Mouse (Mus musculus) neural tube, embryonic 12.5 days (tissue): ENCODE data around the gene Zc3h12c. TPM values are rescaled to one million over a fixed set of nuclear protein-coding genes. Genes with fewer than 3 reads are reported as not detected.
"Not testable (repeated sequence)": the region's sequence is repeated elsewhere in the genome, so short reads cannot be mapped to it uniquely, and the experiment has no call there.

ENCODE experiments used
- ATAC-seq: fragments of 200-750 bp; cut with Nextera tagmentation; 2 replicates; pipeline ENCODE4 v1.8.0; 2017; ENCODE audit warnings: low read depth, mild to moderate bottlenecking, moderate TSS enrichment, moderate library complexity; ENCODE audit not compliant: low FRiP score
- H3K27ac ChIP-seq: fragments of 300-500 bp; sonication (generic); 2 replicates; pipeline ENCODE4 v1.5.1; 2016
- H3K27me3 ChIP-seq: fragments of 300-500 bp; sonication (generic); replicated peaks from 2 replicates; pipeline ENCODE4 v1.6.1; 2016; ENCODE audit warnings: mild to moderate bottlenecking
- H3K36me3 ChIP-seq: fragments of 300-500 bp; sonication (generic); 2 replicates; pipeline ENCODE4 v1.6.1; 2016; ENCODE audit warnings: mild to moderate bottlenecking
- H3K4me1 ChIP-seq: fragments of 300-500 bp; sonication (generic); 2 replicates; pipeline ENCODE4 v1.6.1; 2016
- H3K4me2 ChIP-seq: fragments of 300-500 bp; sonication (generic); replicated peaks from 2 replicates; pipeline ENCODE4 v1.6.1; 2016; ENCODE audit warnings: mild to moderate bottlenecking
- H3K4me3 ChIP-seq: fragments of 300-500 bp; sonication (generic); 2 replicates; pipeline ENCODE4 v1.5.1; 2016
- H3K9ac ChIP-seq: fragments of 300-500 bp; sonication (generic); 2 replicates; pipeline ENCODE4 v1.6.1; 2016; ENCODE audit warnings: mild to moderate bottlenecking
- H3K9me3 ChIP-seq: fragments of 300-500 bp; sonication (generic); 2 replicates; pipeline ENCODE4 v1.6.1; 2016; ENCODE audit warnings: mild to moderate bottlenecking
- WGBS: fragments of 180-500 bp; shearing (Covaris S2); methylation state at CpG from one replicate; pipeline ENCODE4 v1.1.7; 2016; 5-methylcytosine and 5-hydroxymethylcytosine counted together
- polyA plus RNA-seq: library from polyadenylated mRNA; unstranded; fragments of >200 nt; fragmentation: Nextera tagmentation; extraction: Ambion mirVana; gene quantifications from 2 replicates; pipeline ENCODE4 v1.2.1, GENCODE M21; 2016

Zc3h12c gene
- polyA plus RNA-seq, 1 experiment from 2014 or later = 8.3 TPM

- Histone ChIP-seq H3K36me3 (no peaks in the 10 kb centered on the region), H3K4me2 (no peak overlapping the region), H3K9me3 (no peaks in the 10 kb centered on the region), H3K4me1 (no peaks in the 10 kb centered on the region), H3K4me3 (no peak overlapping the region), H3K27me3 (no peaks in the 10 kb centered on the region), H3K27ac (no peak overlapping the region), H3K9ac (no peak overlapping the region)
- no peak for ATAC-seq
- WGBS = 35% methylated on average over 1 of the region's 1 CpGs
These were observed 71.0 kb downstream of the Zc3h12c start for GRCm38 (mm10) chr9:52097386-52097785.

GRCm38 (mm10) chr9:52095666-52096065 is 72.7 kb downstream of the Zc3h12c start:
- Histone ChIP-seq H3K4me2 (no peak overlapping the region), H3K9ac (no peak overlapping the region), H3K27me3 (no peaks in the 10 kb centered on the region), H3K9me3 (no peaks in the 10 kb centered on the region), H3K27ac (no peak overlapping the region), H3K36me3 (no peaks in the 10 kb centered on the region), H3K4me1 (no peaks in the 10 kb centered on the region), H3K4me3 (no peak overlapping the region)
- ATAC-seq = no peak
- WGBS = 85% methylated on average over 3 of the region's 3 CpGs

GRCm38 (mm10) chr9:52094471-52094980 is 73.8 kb downstream of the Zc3h12c start:
- Histone ChIP-seq H3K4me1 (no peaks in the 10 kb centered on the region), H3K9ac (no peak overlapping the region), H3K4me3 (no peak overlapping the region), H3K36me3 (no peaks in the 10 kb centered on the region; the same call in 1 of the 2 replicates), H3K4me2 (no peak overlapping the region), H3K27ac (no peak overlapping the region), H3K9me3 (no peaks in the 10 kb centered on the region), H3K27me3 (no peaks in the 10 kb centered on the region)
- whole genome bisulfite sequencing = 89% methylated on average over 10 of the region's 10 CpGs
- ATAC-seq = no peak

- H3K4me1 ChIP-seq = no peaks in the 10 kb centered on the region
- H3K9me3 ChIP-seq = no peaks in the 10 kb centered on the region
- H3K4me2 ChIP-seq = no peak overlapping the region
- H3K4me3 ChIP-seq = no peak overlapping the region
- no peaks in the 10 kb centered on the region for H3K27me3 ChIP-seq
- WGBS = 89% methylated on average over 5 of the region's 5 CpGs
- H3K27ac ChIP-seq = no peak overlapping the region
- H3K9ac ChIP-seq = no peak overlapping the region
- H3K36me3 ChIP-seq = no peaks in the 10 kb centered on the region; the same call in 1 of the 2 replicates
- no peak for ATAC-seq
These were observed 74.4 kb downstream of the Zc3h12c start for GRCm38 (mm10) chr9:52094016-52094415.

- no peak for ATAC-seq
- Histone ChIP-seq H3K9ac (no peak overlapping the region), H3K27me3 (no peaks in the 10 kb centered on the region), H3K9me3 (no peaks in the 10 kb centered on the region), H3K27ac (no peak overlapping the region), H3K4me2 (no peak overlapping the region), H3K4me3 (no peak overlapping the region), H3K4me1 (no peaks in the 10 kb centered on the region), H3K36me3 (peaks cover 5% of the 10 kb centered on the region; the same call in 1 of the 2 replicates)
- 72% methylated on average over 8 of the region's 8 CpGs for WGBS
These were observed 75.3 kb downstream of the Zc3h12c start for GRCm38 (mm10) chr9:52093108-52093507.

- Histone ChIP-seq H3K27ac (no peak overlapping the region), H3K9ac (no peak overlapping the region), H3K9me3 (no peaks in the 10 kb centered on the region), H3K36me3 (peaks cover 8% of the 10 kb centered on the region), H3K27me3 (no peaks in the 10 kb centered on the region), H3K4me2 (no peak overlapping the region), H3K4me1 (no peaks in the 10 kb centered on the region), H3K4me3 (no peak overlapping the region)
- 92% methylated on average over 5 of the region's 5 CpGs for WGBS
- ATAC-seq = no peak
These were observed 76.1 kb downstream of the Zc3h12c start for GRCm38 (mm10) chr9:52092311-52092710.

- no peak for ATAC-seq
- Histone ChIP-seq H3K4me3 (no peak overlapping the region), H3K9ac (no peak overlapping the region), H3K4me2 (no peak overlapping the region), H3K9me3 (no peaks in the 10 kb centered on the region), H3K27me3 (no peaks in the 10 kb centered on the region), H3K27ac (no peak overlapping the region), H3K4me1 (no peaks in the 10 kb centered on the region), H3K36me3 (peaks cover 14% of the 10 kb centered on the region)
- 93% methylated on average over 9 of the region's 9 CpGs for WGBS
These were observed 76.6 kb downstream of the Zc3h12c start for GRCm38 (mm10) chr9:52091752-52092151.

- ATAC-seq = no peak
- no peak overlapping the region for H3K4me2 ChIP-seq
- peaks cover 51% of the 10 kb centered on the region for H3K36me3 ChIP-seq
- no peak overlapping the region for H3K4me3 ChIP-seq
- no peaks in the 10 kb centered on the region for H3K27me3 ChIP-seq
- 86% methylated on average over 4 of the region's 4 CpGs for WGBS
- H3K9ac ChIP-seq = no peak overlapping the region
- no peak overlapping the region for H3K27ac ChIP-seq
- H3K9me3 ChIP-seq = no peaks in the 10 kb centered on the region
- no peaks in the 10 kb centered on the region for H3K4me1 ChIP-seq
These were observed 86.0 kb downstream of the Zc3h12c start for GRCm38 (mm10) chr9:52082414-52082813.

- Histone ChIP-seq H3K4me2 (no peak overlapping the region), H3K4me3 (no peak overlapping the region), H3K27ac (no peak overlapping the region), H3K4me1 (no peaks in the 10 kb centered on the region), H3K36me3 (peaks cover 50% of the 10 kb centered on the region), H3K9me3 (no peaks in the 10 kb centered on the region), H3K9ac (no peak overlapping the region), H3K27me3 (no peaks in the 10 kb centered on the region)
- no peak for ATAC-seq
- 95% methylated on average over 2 of the region's 2 CpGs for WGBS
These were observed 86.4 kb downstream of the Zc3h12c start for GRCm38 (mm10) chr9:52081979-52082378.

- Histone ChIP-seq H3K36me3 (peaks cover 48% of the 10 kb centered on the region), H3K27ac (no peak overlapping the region)
- no peak for ATAC-seq
These were observed 90.7 kb downstream of the Zc3h12c start for GRCm38 (mm10) chr9:52077692-52078091.

GRCm38 (mm10) chr9:52076089-52076488 is 92.3 kb downstream of the Zc3h12c start:
- no peak overlapping the region for H3K27ac ChIP-seq
- H3K9ac ChIP-seq = no peak overlapping the region
- 88% methylated on average over 2 of the region's 2 CpGs for WGBS

More at GRCm38 (mm10) chr9:52077692-52078091, 90.7 kb downstream of the Zc3h12c start:
- WGBS = 94% methylated on average over 1 of the region's 1 CpGs
- Histone ChIP-seq H3K9me3 (no peaks in the 10 kb centered on the region), H3K4me1 (no peaks in the 10 kb centered on the region), H3K4me2 (no peak overlapping the region), H3K27me3 (no peaks in the 10 kb centered on the region), H3K4me3 (no peak overlapping the region), H3K9ac (no peak overlapping the region)

GRCm38 (mm10) chr9:52072202-52072601 is 96.2 kb downstream of the Zc3h12c start:
- no peak overlapping the region for H3K4me3 ChIP-seq
- no peak overlapping the region for H3K9ac ChIP-seq
- no peaks in the 10 kb centered on the region for H3K9me3 ChIP-seq
- no peaks in the 10 kb centered on the region for H3K4me1 ChIP-seq
- H3K27ac ChIP-seq = no peak overlapping the region
- peaks cover 56% of the 10 kb centered on the region for H3K36me3 ChIP-seq
- no peak overlapping the region for H3K4me2 ChIP-seq
- no peak for ATAC-seq
- no peaks in the 10 kb centered on the region for H3K27me3 ChIP-seq

More at GRCm38 (mm10) chr9:52076089-52076488, 92.3 kb downstream of the Zc3h12c start:
- peaks cover 50% of the 10 kb centered on the region for H3K36me3 ChIP-seq
- no peaks in the 10 kb centered on the region for H3K27me3 ChIP-seq
- H3K4me1 ChIP-seq = no peaks in the 10 kb centered on the region
- no peak for ATAC-seq
- no peak overlapping the region for H3K4me2 ChIP-seq
- no peak overlapping the region for H3K4me3 ChIP-seq
- no peaks in the 10 kb centered on the region for H3K9me3 ChIP-seq

- not testable (repeated sequence) for H3K4me1 ChIP-seq, H3K9ac ChIP-seq, H3K4me3 ChIP-seq, H3K27ac ChIP-seq, H3K9me3 ChIP-seq, H3K4me2 ChIP-seq, ATAC-seq, H3K27me3 ChIP-seq
- H3K36me3 ChIP-seq = peaks cover 50% of the 10 kb centered on the region
These were observed 97.0 kb downstream of the Zc3h12c start for GRCm38 (mm10) chr9:52071352-52071751.
